In genomic region chr8:13677413-13677883, GRCm38 (mm10) we compare ENCODE assay signal across 8 mouse cellular contexts. TPM values are rescaled to one million over a fixed set of nuclear protein-coding genes. Genes with fewer than 3 reads are reported as not detected.
DNase-seq lines count a peak whose midpoint lies in the region; ATAC-seq and TF ChIP-seq lines count a peak whose summit lies in the region.

Gene Rasa3, minus strand, starts transcription at chr8:13677603.

- WGBS in forebrain, embryonic 14.5 days: under 1% methylated on average over 36 of the region's 42 CpGs
- under 1% methylated on average over 39 of the region's 42 CpGs for WGBS in neural tube, embryonic 15.5 days

- no peaks in the 10 kb centered on the region for H3K36me3 ChIP-seq in ES-Bruce4 (ENCODE audit: control insufficient read depth, insufficient read depth, low read length, poor library complexity, severe bottlenecking)
- H3K36me3 ChIP-seq in forebrain, embryonic 14.5 days (ENCODE audit: control insufficient read depth, insufficient read depth, low read length): no peaks in the 10 kb centered on the region
- no peaks in the 10 kb centered on the region for H3K36me3 ChIP-seq in neural tube, embryonic 15.5 days

- intact Hi-C loops in heart, postnatal 14 days (cut with DNase I): loop anchor here (5.0 kb wide), 4 partner anchors 35 to 125 kb away; no protein-coding TSS in a partner anchor

- H3K27ac ChIP-seq in ES-Bruce4 (ENCODE audit: insufficient read depth, low read length): no peak within 1 kb of the TSS
- H3K27ac ChIP-seq in forebrain, embryonic 14.5 days (ENCODE audit: low read depth, low read length): peak within 1 kb of the TSS; percentile 82
- H3K27ac ChIP-seq in neural tube, embryonic 15.5 days (replicated peaks): peak within 1 kb of the TSS; percentile 94

- peak; percentile 95 for DNase-seq in cerebellum, adult 11 months
- peak; percentile 98 for DNase-seq in forebrain, embryonic 14.5 days (ENCODE audit: low spot score)
- peak; percentile 95 to 97 for DNase-seq in heart, postnatal 14 days
- peak; percentile 97 for DNase-seq in layer of hippocampus, adult 11-12 months (ENCODE audit: low spot score)
- DNase-seq in lung, adult 18-20 months: peak; percentile 97 to 98
- DNase-seq in testis, postnatal 14 days (ENCODE audit: low spot score): peak; percentile 92

- peak; percentile 99 for ATAC-seq in forebrain, embryonic 14.5 days
- peak; percentile 97 for ATAC-seq in neural tube, embryonic 15.5 days (ENCODE audit: low FRiP score)

- no peak for TF ChIP-seq CTCF in ES-Bruce4 (IDR thresholded peaks at IDR 0.05; ENCODE audit: low read depth, low read length)

- H3K4me2 ChIP-seq in forebrain, embryonic 14.5 days (ENCODE audit: low read length): peak within 1 kb of the TSS; percentile 79
- H3K4me2 ChIP-seq in neural tube, embryonic 15.5 days: peak within 1 kb of the TSS; percentile 80

- no peak for TF ChIP-seq EP300 in ES-Bruce4 (IDR thresholded peaks at IDR 0.05; ENCODE audit: insufficient read depth, low read depth, low read length)

- no peaks in the 10 kb centered on the region for H3K9me3 ChIP-seq in ES-Bruce4 (replicated peaks; ENCODE audit: control insufficient read depth, insufficient read depth, low read length, poor library complexity, severe bottlenecking)
- no peaks in the 10 kb centered on the region for H3K9me3 ChIP-seq in forebrain, embryonic 14.5 days (replicated peaks; ENCODE audit: control insufficient read depth, low read length)
- no peaks in the 10 kb centered on the region for H3K9me3 ChIP-seq in neural tube, embryonic 15.5 days (replicated peaks)

- no peaks in the 10 kb centered on the region for H3K27me3 ChIP-seq in ES-Bruce4 (ENCODE audit: control insufficient read depth, insufficient read depth, low read length, poor library complexity, severe bottlenecking)
- H3K27me3 ChIP-seq in forebrain, embryonic 14.5 days (replicated peaks; ENCODE audit: control insufficient read depth, insufficient read depth, low read length): no peaks in the 10 kb centered on the region
- 0 out of 2 replicates have a peak, but pooled peaks cover 4% of the 10 kb centered on the region for H3K27me3 ChIP-seq in neural tube, embryonic 15.5 days (replicated peaks)

- H3K4me1 ChIP-seq in ES-Bruce4 (ENCODE audit: control insufficient read depth, insufficient read depth, low read length): no peaks in the 10 kb centered on the region
- H3K4me1 ChIP-seq in forebrain, embryonic 14.5 days (ENCODE audit: control insufficient read depth, insufficient read depth, low read length): peaks cover 8% of the 10 kb centered on the region
- peaks cover 44% of the 10 kb centered on the region for H3K4me1 ChIP-seq in neural tube, embryonic 15.5 days

- H3K9ac ChIP-seq in ES-Bruce4 (ENCODE audit: low read depth, poor library complexity, severe bottlenecking): peak within 1 kb of the TSS; percentile 82
- H3K9ac ChIP-seq in forebrain, embryonic 14.5 days (ENCODE audit: low read length): peak within 1 kb of the TSS; percentile 77
- H3K9ac ChIP-seq in neural tube, embryonic 15.5 days (replicated peaks): peak within 1 kb of the TSS; percentile 82

- no peak for TF ChIP-seq POLR2A in ES-Bruce4 (IDR thresholded peaks at IDR 0.05; ENCODE audit: insufficient read depth, low read length)

- H3K4me3 ChIP-seq in ES-Bruce4 (ENCODE audit: low read depth, low read length): peak within 1 kb of the TSS; percentile 83
- peak within 1 kb of the TSS; percentile 77 for H3K4me3 ChIP-seq in forebrain, embryonic 14.5 days (ENCODE audit: low read depth, low read length)
- peak within 1 kb of the TSS; percentile 90 for H3K4me3 ChIP-seq in neural tube, embryonic 15.5 days (replicated peaks)

RNA-seq across cellular contexts. Expression of gene Rasa3, which starts in this region (rescaled TPM):
- polyA plus RNA-seq in ES-Bruce4 (2011; ENCODE audit: insufficient read depth, insufficient read length, low read depth, missing spikeins): 7.4 and 14.5 TPM in 2 replicates
- 17.3 and 22.3 TPM in 2 replicates for polyA plus RNA-seq in forebrain, embryonic 14.5 days (2014; fragmentation: Nextera tagmentation; extraction: Ambion mirVana)
- 10 to 100 TPM; 22.2 to 22.6 TPM for total RNA-seq in heart, postnatal 14 days (2021)
- polyA plus RNA-seq in neural tube, embryonic 15.5 days (2015; fragmentation: Nextera tagmentation; extraction: Ambion mirVana): 38.8 and 39.3 TPM in 2 replicates
